Mouse (Mus musculus): ENCODE results near the gene Sephs2.
"Not testable (repeated sequence)": the region's sequence is repeated elsewhere in the genome, so short reads cannot be mapped to it uniquely, and the experiment has no call there.

The Sephs2 gene

DNA sequence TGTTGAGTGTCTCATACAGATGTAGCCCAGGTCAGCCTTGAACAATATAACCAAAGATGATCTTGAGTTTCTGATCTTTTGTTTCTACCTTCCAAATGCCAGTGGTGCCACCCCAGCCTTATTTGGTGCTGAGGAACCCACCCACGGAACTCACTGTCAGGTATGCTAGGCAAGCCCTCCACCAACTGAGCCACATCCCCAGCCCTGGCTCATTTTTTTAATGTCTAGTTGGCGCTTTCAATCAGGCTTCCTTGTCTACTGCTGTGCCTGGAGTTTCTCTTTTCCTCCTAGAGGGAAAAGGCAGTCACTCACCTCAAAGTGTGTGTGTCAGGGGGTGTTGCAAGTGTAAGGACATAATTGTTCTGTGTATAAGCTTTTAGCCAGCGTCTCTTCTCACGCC is 2.8 kb downstream of the Sephs2 start:
- in situ Hi-C loops (cut with MboI; ENCODE audit: low sequenced_read_pairs), result no loop called here

DNA sequence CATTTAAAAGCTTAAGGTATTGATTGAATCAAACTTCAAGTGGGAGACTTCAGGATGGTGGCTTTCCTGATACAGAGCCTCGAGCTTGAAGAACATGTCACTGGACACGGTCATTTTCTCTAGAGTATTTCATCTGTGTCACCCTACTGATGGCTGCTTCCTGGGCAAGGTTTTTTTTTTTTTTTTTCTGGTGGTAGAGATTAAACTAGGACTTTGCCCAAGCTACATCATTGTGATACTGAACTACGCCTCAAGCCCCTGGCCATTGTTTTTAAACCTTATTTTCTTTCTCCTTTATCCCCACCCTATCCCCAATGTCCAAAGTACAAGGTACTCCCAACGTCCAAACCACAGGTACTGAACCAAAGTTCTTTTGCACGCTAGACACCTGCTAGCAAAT is 3.2 kb downstream of the Sephs2 start:
- in situ Hi-C loops (cut with MboI; ENCODE audit: low sequenced_read_pairs), result no loop called here

DNA sequence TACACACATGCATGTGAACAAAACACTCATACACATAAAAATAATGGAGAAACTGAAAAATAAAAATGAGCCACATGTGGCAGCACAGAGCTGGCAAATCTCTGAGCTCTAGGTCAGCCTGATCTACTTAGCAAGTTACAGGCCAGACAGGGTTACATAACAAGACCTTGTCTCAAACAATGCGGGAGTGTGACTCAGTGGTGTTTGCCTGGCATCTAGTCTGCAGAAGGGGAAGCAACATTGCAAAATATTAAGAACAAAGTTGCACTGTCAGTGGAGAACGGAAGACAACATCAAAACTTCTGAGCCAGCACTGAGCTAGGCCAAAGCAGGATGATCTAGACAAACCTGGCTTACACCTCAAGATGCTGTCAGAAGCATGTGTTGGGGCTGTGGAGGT is 3.6 kb downstream of the Sephs2 start:
- in situ Hi-C loops (cut with MboI; ENCODE audit: low sequenced_read_pairs), result no loop called here

DNA sequence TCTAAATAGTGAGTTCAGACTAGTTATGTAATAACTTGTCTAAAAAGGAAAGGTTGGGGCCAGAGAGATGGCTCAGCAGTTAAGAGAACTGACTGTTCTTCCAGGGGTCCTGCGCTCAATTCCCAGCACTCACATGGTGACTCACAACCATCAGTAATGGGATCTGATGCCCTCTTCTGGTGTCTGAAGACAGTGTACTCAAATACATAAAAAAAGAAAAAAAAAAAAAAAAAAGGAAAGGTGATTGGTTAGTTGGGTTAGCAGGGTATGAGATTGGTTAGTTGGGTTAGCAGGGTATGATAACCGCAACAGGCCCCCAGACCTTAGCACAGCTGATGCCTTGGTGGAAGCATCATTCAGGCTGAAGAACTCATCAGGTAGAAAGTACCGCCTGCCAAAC is 10.3 kb downstream of the Sephs2 start:
- in situ Hi-C loops (cut with MboI; ENCODE audit: low sequenced_read_pairs), result no loop called here

DNA sequence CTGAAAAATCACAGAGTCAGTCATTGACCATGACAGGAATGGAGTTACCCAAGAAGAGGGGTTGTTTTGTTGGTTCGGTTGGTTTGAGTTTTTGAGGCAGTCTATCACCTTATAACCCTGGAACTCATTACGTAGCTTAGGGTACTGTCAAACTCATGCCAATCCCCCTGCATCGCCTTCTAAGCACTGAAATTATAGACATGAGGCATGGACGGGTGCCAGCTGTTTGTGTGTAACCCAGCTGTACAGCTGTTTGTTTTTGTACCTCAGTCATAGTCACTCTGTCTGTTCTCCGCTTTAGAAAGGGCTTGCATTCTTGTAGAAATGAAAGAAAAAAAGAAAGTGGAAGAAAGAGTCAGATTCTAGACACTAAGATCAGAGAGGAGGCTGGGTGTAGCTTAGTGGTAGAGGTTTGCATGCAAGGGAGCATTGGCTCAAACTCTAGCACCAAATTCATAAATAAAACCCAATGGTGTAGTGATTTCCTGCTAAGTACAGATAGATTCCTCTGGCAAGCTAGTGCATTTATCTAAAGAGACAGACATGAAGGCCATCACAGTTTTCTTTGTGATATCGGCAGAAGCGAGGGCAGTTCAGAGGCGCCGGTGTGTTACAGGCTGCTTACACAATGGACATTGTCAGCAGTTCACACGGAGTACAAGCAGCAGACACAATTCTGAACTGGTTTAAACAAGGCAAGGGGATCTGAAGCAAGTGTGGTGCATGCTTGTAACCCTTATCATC is 11.5 kb downstream of the Sephs2 start:
- in situ Hi-C loops (cut with MboI; ENCODE audit: low sequenced_read_pairs), result no loop called here

DNA sequence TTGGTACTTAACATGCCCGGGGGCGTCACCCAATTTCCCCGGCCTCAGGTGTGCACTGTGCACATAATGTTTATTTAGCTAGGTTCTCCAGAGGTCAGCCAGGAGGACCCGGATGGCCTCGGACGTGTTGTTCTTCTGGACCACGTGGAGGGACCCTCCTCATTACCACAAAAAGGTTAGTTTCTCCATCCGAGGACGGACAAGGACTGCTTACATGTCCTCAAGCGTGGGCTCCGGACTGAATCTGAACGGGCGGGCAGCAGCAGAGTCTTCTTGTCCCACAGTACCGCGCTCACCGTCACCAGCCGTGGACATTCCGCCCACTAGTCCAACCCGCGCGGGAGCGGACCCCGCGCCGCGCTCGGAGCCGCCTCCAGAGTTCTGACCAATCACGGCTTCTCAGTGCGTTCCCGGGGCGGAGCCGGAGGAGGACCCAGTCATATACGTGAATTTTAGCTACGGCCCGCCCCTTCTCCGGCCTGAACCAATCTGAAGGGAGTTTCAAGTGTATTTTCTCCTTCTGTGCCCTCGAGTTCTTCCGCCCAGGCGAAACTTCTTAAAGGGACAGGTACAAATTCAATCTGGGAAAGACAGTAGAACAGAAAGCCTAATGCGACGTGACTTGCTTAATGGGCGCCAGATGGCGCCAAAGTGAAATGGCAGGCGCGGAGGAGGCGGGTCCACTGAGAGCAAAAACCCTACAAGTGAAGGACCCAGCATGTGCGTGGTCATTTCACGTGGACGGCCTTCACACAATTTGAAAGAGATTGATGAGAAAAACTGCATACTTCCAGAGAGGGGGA is 13.3 kb downstream of the Sephs2 start, which contains the start of gene Dctpp1:
Dctpp1 (minus strand) TSS at position 401 of the 803 bp plus-strand sequence.
- in situ Hi-C loops (cut with MboI; ENCODE audit: low sequenced_read_pairs), result no loop called here

DNA sequence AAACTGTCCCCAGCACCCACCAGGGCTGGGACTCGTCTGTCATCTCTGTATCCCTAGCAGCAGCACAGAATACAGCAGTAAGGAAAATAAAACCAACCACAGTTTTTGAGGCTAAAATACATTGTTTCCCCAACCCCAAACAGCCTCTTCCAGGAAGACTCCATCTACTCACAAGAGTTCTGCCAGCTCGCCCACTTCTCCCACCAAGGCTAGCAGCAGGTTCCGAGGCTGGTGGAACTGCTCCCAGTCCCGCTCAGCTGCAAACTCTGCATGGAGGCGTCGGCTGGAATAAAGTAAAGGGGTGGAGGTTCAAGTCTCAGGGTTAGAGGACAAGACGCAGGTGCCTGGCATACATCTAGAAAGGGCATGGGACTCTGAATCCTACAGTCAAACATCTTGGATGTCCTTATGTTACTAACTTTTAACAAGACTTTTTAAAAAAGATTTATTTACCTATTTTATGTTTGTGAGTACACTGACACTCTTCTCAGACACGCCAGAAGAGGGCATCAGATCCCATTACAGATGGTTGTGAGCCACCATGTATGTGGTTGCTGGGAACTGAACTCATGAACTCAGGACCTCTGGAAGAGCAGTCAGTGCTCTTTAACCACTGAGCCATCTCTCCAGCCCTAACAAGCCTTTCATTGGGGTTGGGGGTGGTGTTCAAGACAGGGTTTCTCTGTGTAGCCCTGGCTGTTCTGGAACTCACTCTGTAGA is 14.5 kb downstream of the Sephs2 start:
- in situ Hi-C loops (cut with MboI; ENCODE audit: low sequenced_read_pairs), result no loop called here

DNA sequence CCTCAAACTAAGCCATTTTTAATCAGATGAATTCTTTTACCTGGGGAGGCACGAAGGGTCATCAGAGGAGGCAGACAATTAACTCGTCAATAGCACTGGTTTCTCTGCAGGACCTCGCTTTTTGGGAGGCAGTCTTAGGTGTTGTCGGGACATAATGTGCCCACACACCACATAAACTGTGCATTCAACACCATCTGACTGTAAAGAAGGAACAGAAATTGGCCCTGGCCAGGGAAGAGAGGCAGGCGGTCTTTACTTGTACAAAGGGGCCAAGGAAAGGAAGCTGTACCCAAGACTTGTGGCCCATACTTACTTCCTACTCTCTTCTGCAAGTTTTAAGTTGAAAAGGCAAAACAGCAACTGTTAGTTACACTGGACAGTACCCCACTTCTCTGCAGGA is 17.3 kb downstream of the Sephs2 start:
- in situ Hi-C loops (cut with MboI; ENCODE audit: low sequenced_read_pairs), result no loop called here

DNA sequence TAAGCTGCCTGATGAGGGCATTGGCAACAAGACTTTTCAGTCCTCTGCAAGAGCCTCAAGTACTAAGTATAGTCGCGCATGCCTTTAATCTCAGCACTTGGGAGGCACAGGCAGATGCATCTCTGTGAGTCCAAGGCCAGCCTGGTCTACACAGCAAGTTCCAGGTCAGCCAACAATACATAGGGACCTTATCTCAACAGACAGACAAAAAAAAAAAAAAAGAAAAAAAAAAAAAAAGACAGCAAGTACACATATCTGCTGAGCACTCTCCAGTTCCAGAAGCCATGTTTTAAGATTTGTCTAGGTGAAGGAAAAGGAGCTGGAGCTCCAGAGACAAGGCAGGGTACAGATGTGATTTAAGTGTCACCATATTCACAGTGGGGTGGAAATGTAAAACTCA is 17.9 kb downstream of the Sephs2 start:
- in situ Hi-C loops (cut with MboI; ENCODE audit: low sequenced_read_pairs), result no loop called here

DNA sequence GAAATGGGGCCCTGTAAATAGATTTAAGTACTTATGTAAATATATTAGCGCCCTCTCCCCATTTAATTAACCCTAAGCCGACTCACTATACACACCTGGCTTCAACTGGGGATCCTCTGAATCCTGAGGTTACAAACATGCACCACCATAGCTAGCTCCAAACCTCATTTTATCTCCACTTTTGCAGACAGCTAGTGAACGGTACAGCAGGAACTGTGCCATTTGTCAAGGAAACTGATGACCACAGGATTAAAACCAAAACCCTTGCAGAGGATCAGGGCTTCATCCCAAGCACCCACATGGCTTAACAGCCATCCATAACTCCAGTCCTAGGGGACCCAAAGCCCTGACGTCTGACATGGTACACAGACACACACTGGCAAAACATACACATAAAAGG is 18.8 kb downstream of the Sephs2 start:
- in situ Hi-C loops (cut with MboI; ENCODE audit: low sequenced_read_pairs), result no loop called here

DNA sequence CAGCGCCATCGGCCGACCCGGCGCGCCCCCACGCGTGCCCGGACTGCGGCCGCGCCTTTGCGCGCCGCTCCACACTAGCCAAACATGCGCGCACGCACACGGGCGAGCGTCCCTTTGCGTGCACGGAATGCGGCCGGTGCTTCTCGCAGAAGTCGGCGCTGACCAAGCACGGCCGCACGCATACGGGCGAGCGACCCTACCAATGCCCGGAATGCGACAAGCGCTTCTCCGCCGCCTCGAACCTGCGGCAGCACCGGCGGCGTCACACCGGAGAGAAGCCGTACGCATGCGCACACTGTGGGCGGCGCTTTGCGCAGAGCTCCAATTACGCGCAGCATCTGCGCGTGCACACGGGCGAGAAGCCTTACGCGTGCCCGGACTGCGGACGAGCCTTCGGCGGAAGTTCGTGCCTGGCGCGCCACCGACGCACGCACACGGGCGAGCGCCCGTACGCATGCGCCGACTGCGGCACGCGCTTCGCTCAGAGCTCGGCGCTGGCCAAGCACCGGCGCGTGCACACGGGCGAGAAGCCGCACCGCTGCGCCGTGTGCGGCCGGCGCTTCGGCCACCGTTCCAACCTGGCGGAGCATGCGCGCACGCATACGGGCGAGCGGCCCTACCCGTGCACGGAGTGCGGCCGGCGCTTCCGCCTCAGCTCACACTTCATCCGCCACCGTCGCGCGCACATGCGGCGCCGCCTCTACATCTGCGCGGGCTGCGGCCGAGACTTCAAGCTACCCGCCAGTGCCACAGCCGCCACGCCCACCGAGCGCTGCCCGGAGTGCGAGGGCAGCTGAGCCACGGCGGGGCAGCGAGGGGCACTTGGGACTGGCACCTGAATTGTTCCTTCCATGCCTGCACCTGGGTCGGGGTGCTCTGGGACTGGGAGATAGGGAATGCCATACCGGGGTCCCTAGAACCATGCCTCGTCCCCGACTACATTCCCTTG is 19.8 kb downstream of the Sephs2 start:
- in situ Hi-C loops (cut with MboI; ENCODE audit: low sequenced_read_pairs), result no loop called here

DNA sequence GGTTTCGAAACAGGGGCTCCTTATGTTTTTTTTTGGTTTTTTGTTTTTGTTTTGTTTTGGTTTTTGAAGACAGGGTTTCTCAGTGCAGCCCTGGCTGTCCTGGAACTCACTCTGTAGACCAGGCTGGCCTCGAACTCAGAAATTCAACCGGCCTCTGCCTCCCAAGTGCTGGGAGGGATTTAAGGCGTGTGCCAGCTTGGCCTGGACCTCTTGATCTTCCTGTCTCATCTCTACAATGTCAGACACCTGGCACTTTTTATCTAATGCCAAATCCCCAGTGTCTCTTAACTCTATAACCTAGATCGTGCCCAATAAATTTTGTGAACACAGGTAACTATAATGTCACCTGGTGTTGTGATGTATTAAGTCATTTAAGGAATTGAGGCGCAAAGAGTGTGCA is 20.5 kb downstream of the Sephs2 start:
- in situ Hi-C loops (cut with MboI; ENCODE audit: low sequenced_read_pairs), result no loop called here

DNA sequence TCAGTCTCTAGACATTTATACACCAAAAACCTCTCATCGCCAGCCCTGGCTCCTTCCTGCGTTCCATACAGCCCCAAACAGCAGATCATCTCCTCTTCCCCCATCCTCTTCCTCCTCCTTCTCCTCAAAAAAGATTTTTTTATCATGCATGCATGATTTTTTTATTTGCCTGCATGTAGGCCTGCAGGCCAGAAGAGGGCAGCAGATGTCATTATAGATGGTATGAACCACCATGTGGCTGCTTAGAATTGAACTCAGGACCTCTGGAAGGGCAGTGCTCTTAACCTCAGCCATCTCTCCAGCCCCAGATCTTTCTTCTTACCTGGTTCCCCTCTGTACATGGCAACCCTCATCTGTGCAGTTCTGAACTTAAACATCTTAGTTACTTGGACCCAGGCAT is 21.4 kb downstream of the Sephs2 start:
- in situ Hi-C loops (cut with MboI; ENCODE audit: low sequenced_read_pairs), result no loop called here

DNA sequence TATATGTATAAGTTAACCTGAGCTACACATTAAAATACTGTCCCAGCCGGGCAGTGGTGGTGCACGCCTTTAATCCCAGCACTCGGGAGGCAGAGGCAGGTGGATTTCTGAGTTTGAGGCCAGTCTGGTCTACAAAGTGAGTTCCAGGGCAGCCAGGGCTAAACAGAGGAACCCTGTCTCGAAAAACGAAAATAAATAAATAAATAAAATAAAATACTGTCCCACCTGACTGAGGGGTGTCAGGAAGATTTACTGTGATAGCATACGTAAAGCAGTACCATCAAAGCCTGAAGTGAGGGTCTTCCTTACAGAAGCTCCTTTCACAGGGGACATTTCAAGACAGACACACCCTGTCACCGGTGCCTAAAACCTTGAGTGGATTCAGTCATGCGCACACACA is 23.3 kb downstream of the Sephs2 start:
- in situ Hi-C loops (cut with MboI; ENCODE audit: low sequenced_read_pairs), result not testable (repeated sequence)

DNA sequence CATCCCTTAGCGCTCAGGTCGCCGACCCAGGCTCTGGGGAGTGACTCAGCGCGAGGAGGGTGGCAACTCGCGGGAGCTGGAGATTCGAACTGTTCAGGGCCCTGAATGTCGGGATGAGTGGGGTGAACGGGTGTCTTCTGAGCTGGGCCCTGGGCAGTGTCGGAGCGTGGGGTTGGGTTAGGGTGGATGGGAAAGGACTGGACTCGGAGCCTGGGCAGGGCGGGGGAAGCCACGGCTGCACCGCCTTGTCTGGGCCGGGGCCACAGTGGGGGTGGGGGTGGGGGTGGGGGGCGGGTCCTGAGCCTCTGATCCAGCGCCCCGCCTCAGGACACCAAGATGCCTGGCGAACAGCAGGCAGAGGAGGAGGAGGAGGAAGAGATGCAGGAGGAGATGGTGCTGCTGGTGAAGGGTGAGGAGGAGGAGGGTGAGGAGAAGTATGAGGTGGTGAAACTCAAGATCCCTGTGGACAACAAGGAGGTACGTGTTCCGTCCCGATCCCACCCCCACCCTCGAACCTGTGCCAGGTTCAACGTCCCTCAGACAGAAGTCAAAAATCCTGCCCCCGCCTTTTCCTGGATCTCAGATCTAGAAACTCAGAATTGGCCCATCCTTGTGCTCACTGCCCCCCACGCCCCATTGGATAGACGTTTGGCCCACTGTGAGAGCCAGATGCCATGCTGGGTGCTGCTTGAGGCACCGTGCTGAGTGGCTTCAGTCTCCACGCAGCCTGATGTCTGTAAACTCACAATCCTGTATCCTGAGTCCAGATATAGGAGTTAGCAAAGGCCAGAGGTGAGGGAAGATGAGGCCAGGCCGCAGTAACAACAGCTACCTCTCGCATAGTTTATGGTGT is 29.0 kb downstream of the Sephs2 start:
- in situ Hi-C loops (cut with MboI; ENCODE audit: low sequenced_read_pairs), result no loop called here

DNA sequence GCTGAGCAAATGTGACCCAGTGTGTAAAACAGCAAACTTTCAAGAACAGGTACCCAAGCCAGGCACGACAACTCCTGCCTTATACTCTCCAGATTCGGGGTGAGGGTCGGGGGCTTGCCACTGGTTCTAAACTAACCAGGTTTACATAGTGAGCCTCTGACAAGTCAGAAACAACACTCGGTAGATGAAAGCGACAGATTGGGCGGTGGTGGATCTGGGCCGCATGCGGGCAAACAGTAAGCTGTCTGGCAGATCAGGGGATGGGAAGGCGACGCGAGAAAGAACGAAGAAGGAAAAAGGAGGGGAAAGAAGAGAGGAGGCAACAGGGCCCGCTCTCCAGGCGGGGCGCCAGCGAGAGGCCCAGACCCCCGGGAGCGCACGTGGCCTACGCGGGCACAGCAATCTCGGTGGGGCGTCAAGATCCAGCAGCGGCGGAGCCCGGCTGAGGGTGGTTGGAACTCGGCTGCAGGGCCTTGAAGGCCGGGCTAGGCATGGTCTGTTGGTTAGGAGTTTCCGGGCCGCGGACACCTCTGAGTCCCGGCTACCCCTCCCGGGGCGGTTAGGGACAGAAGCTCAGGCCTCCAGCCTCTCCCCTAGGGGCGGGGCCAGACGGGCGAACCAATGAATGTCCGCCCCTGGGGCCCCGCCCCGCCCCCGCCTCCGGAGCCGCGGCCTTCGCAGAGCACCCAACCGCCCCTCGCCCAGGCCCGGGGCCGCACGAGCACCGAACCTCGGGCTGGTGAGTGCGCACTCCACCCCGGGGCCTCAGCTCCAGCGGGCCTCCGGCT is 29.8 kb downstream of the Sephs2 start, which contains the start of gene Zfp771:
Zfp771 (plus strand) TSS at position 405 of the 788 bp plus-strand sequence.
- in situ Hi-C loops (cut with MboI; ENCODE audit: low sequenced_read_pairs), result no loop called here

DNA sequence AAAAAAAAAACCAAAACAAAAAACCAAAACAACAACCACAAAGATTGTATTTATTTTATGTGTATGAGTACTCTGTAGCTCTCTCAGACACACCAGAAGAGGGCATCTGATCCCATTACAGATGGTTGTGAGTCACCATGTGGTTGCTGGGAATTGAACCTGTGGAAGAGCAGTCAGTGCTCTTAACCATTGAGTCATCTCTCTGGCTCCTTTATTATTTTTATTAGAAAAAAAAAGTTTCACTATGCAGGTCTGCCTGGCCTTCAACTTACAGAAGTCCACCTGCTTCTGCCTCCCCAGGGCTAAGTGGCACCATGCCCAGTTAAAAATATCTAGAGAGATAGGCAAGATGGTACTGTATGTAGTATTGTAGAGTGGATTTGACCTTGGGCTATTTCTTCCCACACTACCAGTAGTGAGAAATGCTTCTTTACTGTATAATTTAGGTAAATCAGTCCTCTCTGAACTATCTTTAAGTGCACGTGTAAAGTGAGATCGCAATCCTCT is 30.4 kb downstream of the Sephs2 start:
- in situ Hi-C loops (cut with MboI; ENCODE audit: low sequenced_read_pairs), result no loop called here

DNA sequence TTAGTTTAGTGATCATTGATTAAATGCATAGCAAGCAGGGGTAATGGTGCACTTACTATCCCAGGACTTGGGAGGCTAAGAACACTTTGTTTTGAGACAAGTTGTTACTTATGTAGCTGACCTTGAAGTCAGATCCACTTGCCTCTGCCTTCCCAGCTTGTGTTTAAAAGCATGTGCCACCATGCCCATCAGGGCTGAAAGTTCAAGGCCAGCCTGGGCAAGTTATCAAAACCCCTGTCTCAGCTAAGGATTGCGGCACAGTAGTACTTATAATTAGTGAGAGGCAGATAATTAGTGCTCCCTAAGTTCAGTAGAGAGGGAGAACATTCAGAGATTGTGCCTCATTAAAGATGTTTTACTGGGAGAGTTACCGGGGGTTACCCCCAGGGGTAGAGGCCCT is 39.1 kb downstream of the Sephs2 start:
- in situ Hi-C loops (cut with MboI; ENCODE audit: low sequenced_read_pairs), result no loop called here

DNA sequence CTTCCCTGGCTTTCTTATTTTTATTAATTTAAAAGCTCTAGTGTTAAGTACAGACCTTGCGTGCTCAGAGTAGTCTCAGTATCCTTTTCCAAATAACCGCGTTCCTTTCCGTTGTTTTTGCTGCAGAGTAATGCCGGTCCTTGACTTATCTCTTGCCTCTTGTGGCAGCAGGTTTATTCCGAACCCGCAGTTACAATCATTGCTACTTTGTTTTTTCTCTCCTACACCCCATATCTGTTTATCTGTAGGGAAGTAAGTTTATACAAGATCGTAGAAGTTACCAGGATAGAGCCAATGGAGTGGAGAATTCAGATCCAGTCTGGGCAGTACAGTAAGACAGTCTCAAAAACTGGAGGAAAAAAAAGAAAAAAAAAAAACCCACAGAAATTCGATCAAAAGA is 40.1 kb downstream of the Sephs2 start:
- in situ Hi-C loops (cut with MboI; ENCODE audit: low sequenced_read_pairs), result no loop called here

Measured in CH12F3 (cell line).